Mouse (Mus musculus): ENCODE results near the gene Agtr1a. TPM values are rescaled to one million over a fixed set of nuclear protein-coding genes. Genes with fewer than 3 reads are reported as not detected.

Agtr1a gene
- total RNA-seq, 1 experiment from 2014 or later = not detected

Other genes with a start within 250 kb of the Agtr1a start
- gene Mboat1, start 200.0 kb upstream of the Agtr1a start, total RNA-seq (2017) = 2.5 and 3.5 TPM in 2 replicates
- 51.8 and 57.1 TPM in 2 replicates for gene Uqcrfs1, start 208.9 kb downstream of the Agtr1a start, total RNA-seq (2017)